Mouse (Mus musculus) olfactory bulb, adult 2 months (tissue): ENCODE data around the gene Pdzrn3.

Experiments
- CTCF ChIP-seq: fragments of 200-500 bp; IDR thresholded peaks from 2 replicates; pipeline ENCODE4 v1.5.1; 2012; ENCODE audit warnings: low read depth, mild to moderate bottlenecking, low read length, moderate library complexity; ENCODE audit not compliant: insufficient read depth
- POLR2A ChIP-seq: fragments of 200-500 bp; IDR thresholded peaks from 2 replicates; pipeline ENCODE4 v1.6.1; 2012; ENCODE audit warnings: mild to moderate bottlenecking, low read depth, low read length, moderate library complexity; ENCODE audit not compliant: insufficient read depth

- TF ChIP-seq POLR2A (no peak), CTCF (no peak)
Measured at GRCm38 (mm10) chr6:101354230-101354881, 23.3 kb downstream of the Pdzrn3 start.
